Mouse (Mus musculus) erythroblast, embryonic 14.5 days (primary cell): ENCODE measurements around the gene Nrip2.

Experiments
- GATA1 ChIP-seq: IDR thresholded peaks from 2 replicates; pipeline ENCODE4 v1.6.1; 2012; ENCODE audit warnings: low read length, inconsistent platforms, mixed read lengths
- TAL1 ChIP-seq: IDR thresholded peaks from 3 replicates; pipeline ENCODE4 v1.6.1; 2012; ENCODE audit warnings: low read length, inconsistent platforms, mixed read lengths

GRCm38 (mm10) chr6:128361901-128362300, 37.2 kb upstream of the Nrip2 start:
- TF ChIP-seq TAL1 (no peak), GATA1 (no peak)
